Mouse (Mus musculus) spleen, embryonic (tissue): ENCODE data around the gene Fam71f2.

Experiments used
- CTCF ChIA-PET: fragments of 350-600 bp; sonication (Branson Sonifier 250); formaldehyde crosslinking; loops from one replicate; lab custom pipeline; 2022; lab: Charles Lee

The Fam71f2 gene

GRCm38 (mm10) chr6:29329514-29329913 is 50.1 kb downstream of the Fam71f2 start:
- CTCF ChIA-PET = interaction anchor here (0.6 kb wide), 1 partner anchor 1621 kb away, joined by 7 read pairs; no protein-coding TSS in a partner anchor
